Mouse (Mus musculus) forebrain, embryonic 14.5 days (tissue): Measurements from ENCODE around the gene Ssbp2. TPM values are rescaled to one million over a fixed set of nuclear protein-coding genes. Genes with fewer than 3 reads are reported as not detected.

Experiments used
- ATAC-seq: fragments of 200-750 bp; cut with Nextera tagmentation; 2 replicates; pipeline ENCODE4 v1.8.0; 2017; ENCODE audit warnings: mild to moderate bottlenecking, moderate library complexity
- DNase-seq: peaks from one replicate; pipeline ENCODE4 v3.0.0-alpha.2; 2015; ENCODE audit warnings: low spot score
- H3K27ac ChIP-seq: fragments of 300-500 bp; sonication (generic); 2 replicates; pipeline ENCODE4 v1.5.1; 2014; ENCODE audit warnings: low read depth, mild to moderate bottlenecking, control low read depth, low read length, moderate library complexity
- H3K27me3 ChIP-seq: fragments of 300-500 bp; sonication (generic); replicated peaks from 2 replicates; pipeline ENCODE4 v1.6.1; 2014; ENCODE audit warnings: low read length, control low read depth, mixed read lengths; ENCODE audit not compliant: control insufficient read depth, insufficient read depth
- H3K36me3 ChIP-seq: fragments of 300-500 bp; sonication (generic); 2 replicates; pipeline ENCODE4 v1.6.1; 2014; ENCODE audit warnings: low read length, control low read depth; ENCODE audit not compliant: control insufficient read depth, insufficient read depth
- H3K4me1 ChIP-seq: fragments of 300-500 bp; sonication (generic); 2 replicates; pipeline ENCODE4 v1.6.1; 2014; ENCODE audit warnings: antibody characterized with exemption, low read length, control low read depth; ENCODE audit not compliant: control insufficient read depth, insufficient read depth
- H3K4me2 ChIP-seq: fragments of 300-500 bp; sonication (generic); 2 replicates; pipeline ENCODE4 v1.6.1; 2014; ENCODE audit warnings: mild to moderate bottlenecking, control low read depth, low read length
- H3K4me3 ChIP-seq: fragments of 300-500 bp; sonication (generic); 2 replicates; pipeline ENCODE4 v1.5.1; 2014; ENCODE audit warnings: low read depth, low read length, control low read depth
- H3K9ac ChIP-seq: fragments of 300-500 bp; sonication (generic); 2 replicates; pipeline ENCODE4 v1.6.1; 2014; ENCODE audit warnings: mild to moderate bottlenecking, low read length, control low read depth, moderate library complexity
- H3K9me3 ChIP-seq: fragments of 300-500 bp; sonication (generic); replicated peaks from 2 replicates; pipeline ENCODE4 v1.6.1; 2016; ENCODE audit warnings: low read length, control low read depth, mixed read lengths; ENCODE audit not compliant: control insufficient read depth
- WGBS: fragments of 180-500 bp; shearing (Covaris S2); extraction: QIAGEN DNeasy Blood & Tissue Kit; methylation state at CpG from one replicate; pipeline ENCODE4 v1.1.7; 2014; 5-methylcytosine and 5-hydroxymethylcytosine counted together
- polyA plus RNA-seq: library from polyadenylated mRNA; unstranded; fragments of >200 nt; fragmentation: Nextera tagmentation; extraction: Ambion mirVana; gene quantifications from 2 replicates; pipeline ENCODE4 v1.2.1, GENCODE M21; 2014

The Ssbp2 gene
- polyA plus RNA-seq, 1 experiment from 2014 or later, result 252 TPM

- H3K9ac ChIP-seq, result no peak overlapping the region
- H3K27ac ChIP-seq, result no peak overlapping the region
- 81% methylated on average over 3 of the region's 3 CpGs for WGBS
- no peaks in the 10 kb centered on the region for H3K4me1 ChIP-seq
- no peaks in the 10 kb centered on the region for H3K36me3 ChIP-seq
- H3K4me2 ChIP-seq, result no peak overlapping the region
- no peak overlapping the region for H3K4me3 ChIP-seq
- DNase-seq, result no peak
- no peaks in the 10 kb centered on the region for H3K9me3 ChIP-seq
- H3K27me3 ChIP-seq, result no peaks in the 10 kb centered on the region
- no peak for ATAC-seq
Observed at GRCm38 (mm10) chr13:91725130-91725529, 265.0 kb downstream of the Ssbp2 start.

GRCm38 (mm10) chr13:91727899-91728298, 267.8 kb downstream of the Ssbp2 start:
- Histone ChIP-seq H3K27ac (no peak overlapping the region), H3K4me3 (no peak overlapping the region), H3K9ac (no peak overlapping the region), H3K27me3 (no peaks in the 10 kb centered on the region), H3K4me2 (no peak overlapping the region), H3K9me3 (no peaks in the 10 kb centered on the region), H3K4me1 (no peaks in the 10 kb centered on the region), H3K36me3 (no peaks in the 10 kb centered on the region)
- DNase-seq (no peak), ATAC-seq (no peak)

- Histone ChIP-seq H3K9ac (no peak overlapping the region), H3K4me1 (peaks cover 3% of the 10 kb centered on the region; the same call in 1 of the 2 replicates), H3K36me3 (no peaks in the 10 kb centered on the region), H3K4me3 (no peak overlapping the region), H3K4me2 (no peak overlapping the region), H3K27me3 (no peaks in the 10 kb centered on the region), H3K9me3 (no peaks in the 10 kb centered on the region), H3K27ac (no peak overlapping the region)
- no peak for ATAC-seq
- no peak for DNase-seq
- WGBS, result 94% methylated on average over 1 of the region's 1 CpGs
Observed at GRCm38 (mm10) chr13:91737191-91737590, 277.1 kb downstream of the Ssbp2 start.

GRCm38 (mm10) chr13:91740851-91741250, 280.8 kb downstream of the Ssbp2 start:
- peak overlapping the region; percentile 58; the same call in 1 of the 2 replicates for H3K9ac ChIP-seq
- WGBS, result 73% methylated on average over 6 of the region's 6 CpGs
- no peak for ATAC-seq

GRCm38 (mm10) chr13:91741280-91742047, 281.4 kb downstream of the Ssbp2 start, which contains the start of gene Acot12:
Gene Acot12 (plus strand): TSS chr13:91741512.
- Histone ChIP-seq H3K9ac (peak within 1 kb of the TSS; percentile 58), H3K4me2 (peak within 1 kb of the TSS; percentile 69), H3K9me3 (no peaks in the 10 kb centered on the region), H3K27me3 (no peaks in the 10 kb centered on the region), H3K36me3 (no peaks in the 10 kb centered on the region), H3K4me3 (peak within 1 kb of the TSS; percentile 37), H3K4me1 (peaks cover 3% of the 10 kb centered on the region; the same call in 1 of the 2 replicates), H3K27ac (no peak within 1 kb of the TSS)
- 10% methylated on average over 45 of the region's 45 CpGs for WGBS
- ATAC-seq (peak; percentile 71), DNase-seq (peak; percentile 37)

More at GRCm38 (mm10) chr13:91740851-91741250, 280.8 kb downstream of the Ssbp2 start:
- no peak overlapping the region for H3K27ac ChIP-seq
- H3K9me3 ChIP-seq, result no peaks in the 10 kb centered on the region
- peak overlapping the region; percentile 37; the same call in 1 of the 2 replicates for H3K4me3 ChIP-seq
- no peak for DNase-seq
- peak overlapping the region; percentile 69 for H3K4me2 ChIP-seq
- no peaks in the 10 kb centered on the region for H3K27me3 ChIP-seq
- H3K36me3 ChIP-seq, result no peaks in the 10 kb centered on the region
- peaks cover 3% of the 10 kb centered on the region; the same call in 1 of the 2 replicates for H3K4me1 ChIP-seq

- H3K9me3 ChIP-seq, result no peaks in the 10 kb centered on the region
- H3K27me3 ChIP-seq, result no peaks in the 10 kb centered on the region
- 72% methylated on average over 3 of the region's 3 CpGs for WGBS
- DNase-seq (peak; percentile 51), ATAC-seq (peak; percentile 60; the same call in 1 of the 2 replicates)
- no peak overlapping the region for H3K27ac ChIP-seq
- peaks cover 3% of the 10 kb centered on the region; the same call in 1 of the 2 replicates for H3K4me1 ChIP-seq
- no peak overlapping the region for H3K9ac ChIP-seq
- no peak overlapping the region for H3K4me3 ChIP-seq
- no peak overlapping the region for H3K4me2 ChIP-seq
- no peaks in the 10 kb centered on the region for H3K36me3 ChIP-seq
Observed at GRCm38 (mm10) chr13:91743180-91743579, 283.1 kb downstream of the Ssbp2 start.

GRCm38 (mm10) chr13:91746470-91746869, 286.4 kb downstream of the Ssbp2 start:
- WGBS, result 89% methylated on average over 5 of the region's 5 CpGs
- Histone ChIP-seq H3K36me3 (no peaks in the 10 kb centered on the region), H3K4me3 (no peak overlapping the region), H3K9me3 (no peaks in the 10 kb centered on the region), H3K9ac (no peak overlapping the region), H3K27ac (no peak overlapping the region), H3K4me2 (no peak overlapping the region), H3K27me3 (no peaks in the 10 kb centered on the region), H3K4me1 (no peaks in the 10 kb centered on the region; the same call in 1 of the 2 replicates)
- DNase-seq (no peak), ATAC-seq (no peak)

GRCm38 (mm10) chr13:91748401-91748800, 288.3 kb downstream of the Ssbp2 start:
- Histone ChIP-seq H3K4me1 (no peaks in the 10 kb centered on the region), H3K27ac (no peak overlapping the region), H3K4me3 (no peak overlapping the region), H3K4me2 (no peak overlapping the region), H3K27me3 (no peaks in the 10 kb centered on the region), H3K36me3 (no peaks in the 10 kb centered on the region), H3K9ac (no peak overlapping the region), H3K9me3 (no peaks in the 10 kb centered on the region)
- 95% methylated on average over 2 of the region's 2 CpGs for WGBS
- ATAC-seq (no peak), DNase-seq (no peak)

- no peak overlapping the region for H3K9ac ChIP-seq
- no peak for DNase-seq
- H3K27me3 ChIP-seq, result no peaks in the 10 kb centered on the region
- no peaks in the 10 kb centered on the region for H3K9me3 ChIP-seq
- whole genome bisulfite sequencing, result 81% methylated on average over 4 of the region's 4 CpGs
- H3K4me1 ChIP-seq, result no peaks in the 10 kb centered on the region
- H3K4me3 ChIP-seq, result no peak overlapping the region
- no peak overlapping the region for H3K4me2 ChIP-seq
- no peak for ATAC-seq
- no peak overlapping the region for H3K27ac ChIP-seq
- H3K36me3 ChIP-seq, result no peaks in the 10 kb centered on the region
Observed at GRCm38 (mm10) chr13:91749981-91750380, 289.9 kb downstream of the Ssbp2 start.
